Mouse (Mus musculus): ENCODE results near the gene Wasf2.

- TF ChIP-seq CTCF (IDR thresholded peaks at IDR 0.05): no peak
- TF ChIP-seq EP300 (IDR thresholded peaks at IDR 0.05; ENCODE audit: insufficient read depth, low read depth, low read length): no peak
These were observed 49.4 kb upstream of the Wasf2 start for GRCm38 (mm10) chr4:133080862-133081261.

Data from heart, adult 2 months (tissue).